Mouse (Mus musculus): ENCODE data around the gene Igf2. TPM values are rescaled to one million over a fixed set of nuclear protein-coding genes. Genes with fewer than 3 reads are reported as not detected.

The Igf2 gene
- polyA plus RNA-seq, 1 experiment from 2014 or later, result 914 TPM

GRCm38 (mm10) chr7:142613077-142613476 is 53.5 kb downstream of the Igf2 start:
- H3K27ac ChIP-seq (ENCODE audit: low read length), result no peak overlapping the region

GRCm38 (mm10) chr7:142610627-142611406 is 55.8 kb downstream of the Igf2 start:
- peak overlapping the region; percentile 84 for H3K27ac ChIP-seq (ENCODE audit: low read length)
- ATAC-seq (replicated peaks; ENCODE audit: extremely low read depth, insufficient read depth, low FRiP score), result peak; percentile 97
- no peaks in the 10 kb centered on the region for H3K27me3 ChIP-seq (ENCODE audit: control insufficient read depth, insufficient read depth, low read length)
- H3K4me3 ChIP-seq (ENCODE audit: low read length), result peak overlapping the region; percentile 11; the same call in 1 of the 2 replicates
- H3K9me3 ChIP-seq (replicated peaks; ENCODE audit: control insufficient read depth, low read length), result no peaks in the 10 kb centered on the region
- H3K4me2 ChIP-seq (ENCODE audit: low read depth, low read length), result peak overlapping the region; percentile 39
- H3K4me1 ChIP-seq (ENCODE audit: control insufficient read depth, insufficient read depth, low read length), result peaks cover 12% of the 10 kb centered on the region
- peak overlapping the region; percentile 54 for H3K9ac ChIP-seq (ENCODE audit: low read length)
- no peaks in the 10 kb centered on the region for H3K36me3 ChIP-seq (ENCODE audit: control insufficient read depth, insufficient read depth)
- 2% methylated on average over 12 of the region's 12 CpGs for WGBS

More at GRCm38 (mm10) chr7:142613077-142613476, 53.5 kb downstream of the Igf2 start:
- Histone ChIP-seq H3K36me3 (ENCODE audit: control insufficient read depth, insufficient read depth) (no peaks in the 10 kb centered on the region), H3K9ac (ENCODE audit: low read length) (no peak overlapping the region), H3K27me3 (ENCODE audit: control insufficient read depth, insufficient read depth, low read length) (no peaks in the 10 kb centered on the region), H3K4me3 (ENCODE audit: low read length) (no peak overlapping the region), H3K9me3 (replicated peaks; ENCODE audit: control insufficient read depth, low read length) (no peaks in the 10 kb centered on the region), H3K4me1 (ENCODE audit: control insufficient read depth, insufficient read depth, low read length) (peaks cover 12% of the 10 kb centered on the region), H3K4me2 (ENCODE audit: low read depth, low read length) (no peak overlapping the region)
- WGBS, result 68% methylated on average over 2 of the region's 2 CpGs
- no peak for ATAC-seq (replicated peaks; ENCODE audit: extremely low read depth, insufficient read depth, low FRiP score)

- no peak overlapping the region for H3K9ac ChIP-seq (ENCODE audit: low read length)
- no peaks in the 10 kb centered on the region for H3K9me3 ChIP-seq (replicated peaks; ENCODE audit: control insufficient read depth, low read length)
- H3K36me3 ChIP-seq (ENCODE audit: control insufficient read depth, insufficient read depth), result no peaks in the 10 kb centered on the region
- H3K27me3 ChIP-seq (ENCODE audit: control insufficient read depth, insufficient read depth, low read length), result no peaks in the 10 kb centered on the region
- 0 out of 2 replicates have a peak, but pooled peaks cover 3% of the 10 kb centered on the region for H3K4me1 ChIP-seq (ENCODE audit: control insufficient read depth, insufficient read depth, low read length)
- ATAC-seq (replicated peaks; ENCODE audit: extremely low read depth, insufficient read depth, low FRiP score), result no peak
- H3K4me2 ChIP-seq (ENCODE audit: low read depth, low read length), result no peak overlapping the region
- no peak overlapping the region for H3K27ac ChIP-seq (ENCODE audit: low read length)
- WGBS, result 87% methylated on average over 2 of the region's 2 CpGs
- H3K4me3 ChIP-seq (ENCODE audit: low read length), result no peak overlapping the region
Measured at GRCm38 (mm10) chr7:142600921-142601320, 65.7 kb downstream of the Igf2 start.

MicroRNA genes within 50 kb of the gene (microRNA counts, 519-probe panel; counts per million panel counts)
- 2,346 counts per million, percentile 50 among the panel's probes with 10 or more counts for microRNA mmu-miR-483

Small RNAs within 50 kb of the gene (microRNA-seq; reads per million reads assigned to microRNA genes)
- gene Mir483, result 2,840 reads per million, percentile 87 among the genes with 10 or more reads in this experiment

Other genes starting within 250 kb of the Igf2 start
- gene Syt8, start 232.0 kb downstream of the Igf2 start, polyA plus RNA-seq (2015; fragmentation: Nextera tagmentation; extraction: Ambion mirVana), result 0.17 and 0.32 TPM in 2 replicates
- 14.1 and 27.0 TPM in 2 replicates for gene Tnni2, start 225.0 kb downstream of the Igf2 start, polyA plus RNA-seq (2015; fragmentation: Nextera tagmentation; extraction: Ambion mirVana)
- gene Lsp1, start 206.0 kb downstream of the Igf2 start, polyA plus RNA-seq (2015; fragmentation: Nextera tagmentation; extraction: Ambion mirVana), result 73.5 and 83.5 TPM in 2 replicates
- 5.3 and 17.1 TPM in 2 replicates for gene Tnnt3, start 168.0 kb downstream of the Igf2 start, polyA plus RNA-seq (2015; fragmentation: Nextera tagmentation; extraction: Ambion mirVana)
- 14.2 and 20.0 TPM in 2 replicates for gene Mrpl23, start 134.1 kb downstream of the Igf2 start, polyA plus RNA-seq (2015; fragmentation: Nextera tagmentation; extraction: Ambion mirVana)
- 0.32 TPM in 1 of 2 replicates, not detected in the other for gene Gm49394, start 3.1 kb upstream of the Igf2 start, polyA plus RNA-seq (2015; fragmentation: Nextera tagmentation; extraction: Ambion mirVana)
- gene Ins2, start 76.6 kb upstream of the Igf2 start, polyA plus RNA-seq (2015; fragmentation: Nextera tagmentation; extraction: Ambion mirVana), result 0.75 and 1.1 TPM in 2 replicates